Mouse (Mus musculus) limb, embryonic 14.5 days (tissue): ENCODE results near the gene Nod1. TPM values are rescaled to one million over a fixed set of nuclear protein-coding genes. Genes with fewer than 3 reads are reported as not detected.

ENCODE experiments used
- ATAC-seq: fragments of 200-750 bp; cut with Nextera tagmentation; 2 replicates; pipeline ENCODE4 v1.8.0; 2017; ENCODE audit warnings: low read depth, moderate number of reproducible peaks, moderate TSS enrichment; ENCODE audit not compliant: low FRiP score
- DNase-seq: peaks from one replicate; pipeline ENCODE4 v3.0.0-alpha.2; 2015; ENCODE audit warnings: low spot score
- H3K27ac ChIP-seq: fragments of 300-500 bp; sonication (generic); replicated peaks from 2 replicates; pipeline ENCODE4 v1.5.1; 2014; ENCODE audit warnings: low read depth, mild to moderate bottlenecking, low read length, moderate library complexity, mixed read lengths
- H3K27me3 ChIP-seq: fragments of 300-500 bp; sonication (generic); 2 replicates; pipeline ENCODE4 v1.6.1; 2014; ENCODE audit warnings: low read length, mixed read lengths; ENCODE audit not compliant: control insufficient read depth, insufficient read depth
- H3K36me3 ChIP-seq: fragments of 300-500 bp; sonication (generic); 2 replicates; pipeline ENCODE4 v1.6.1; 2014; ENCODE audit warnings: mild to moderate bottlenecking, low read length, moderate library complexity, mixed read lengths; ENCODE audit not compliant: control insufficient read depth, insufficient read depth
- H3K4me1 ChIP-seq: fragments of 300-500 bp; sonication (generic); 2 replicates; pipeline ENCODE4 v1.6.1; 2014; ENCODE audit warnings: antibody characterized with exemption, low read length, mixed read lengths; ENCODE audit not compliant: control insufficient read depth, insufficient read depth
- H3K4me2 ChIP-seq: fragments of 300-500 bp; sonication (generic); replicated peaks from 2 replicates; pipeline ENCODE4 v1.6.1; 2014; ENCODE audit warnings: low read depth, mild to moderate bottlenecking, low read length, moderate library complexity; ENCODE audit not compliant: severe bottlenecking
- H3K4me3 ChIP-seq: fragments of 300-500 bp; sonication (generic); replicated peaks from 2 replicates; pipeline ENCODE4 v1.5.1; 2014; ENCODE audit warnings: low read length
- H3K9ac ChIP-seq: fragments of 300-500 bp; sonication (generic); 2 replicates; pipeline ENCODE4 v1.6.1; 2014; ENCODE audit warnings: mild to moderate bottlenecking, low read depth, low read length, moderate library complexity; ENCODE audit not compliant: severe bottlenecking
- H3K9me3 ChIP-seq: fragments of 300-500 bp; sonication (generic); 2 replicates; pipeline ENCODE4 v1.6.1; 2016; ENCODE audit warnings: low read length; ENCODE audit not compliant: control insufficient read depth
- POLR2A ChIP-seq: fragments of 200-500 bp; IDR thresholded peaks from 2 replicates; pipeline ENCODE4 v1.8.0; 2012; ENCODE audit warnings: inconsistent platforms, mild to moderate bottlenecking, moderate library complexity, borderline replicate concordance; ENCODE audit not compliant: insufficient read depth, insufficient read length; ENCODE audit errors: extremely low read depth
- WGBS: fragments of 180-500 bp; shearing (Covaris S2); extraction: QIAGEN DNeasy Blood & Tissue Kit; methylation state at CpG from one replicate; pipeline ENCODE4 v1.1.7; 2014; 5-methylcytosine and 5-hydroxymethylcytosine counted together
- polyA plus RNA-seq, 2 experiments: library from polyadenylated mRNA; depleted of rRNA in 1 of 2; stranded (reverse) in 1 of 2; unstranded in 1 of 2; fragments of >200 nt; fragmentation: Nextera tagmentation in 1 of 2; extraction: Ambion mirVana in 1 of 2; gene quantifications; 2 replicates each; pipeline versions ENCODE4 v1.2.1 to v1.2.3; 2012 to 2014

Nod1 gene
- polyA plus RNA-seq, 2 experiments, result 7.4 to 13.1 TPM

- no peaks in the 10 kb centered on the region for H3K36me3 ChIP-seq
- H3K9ac ChIP-seq, result no peak overlapping the region
- no peaks in the 10 kb centered on the region for H3K9me3 ChIP-seq
- H3K4me1 ChIP-seq, result 0 out of 2 replicates have a peak, but pooled peaks cover 4% of the 10 kb centered on the region
- TF ChIP-seq POLR2A, result no peak
- H3K27ac ChIP-seq, result no peak overlapping the region
- no peak for ATAC-seq
- H3K27me3 ChIP-seq, result no peaks in the 10 kb centered on the region
- H3K4me3 ChIP-seq, result no peak overlapping the region
- 70% methylated on average over 1 of the region's 1 CpGs for WGBS
- no peak for DNase-seq
- H3K4me2 ChIP-seq, result no peak overlapping the region
Observed at GRCm38 (mm10) chr6:54975616-54976015, 3.2 kb upstream of the Nod1 start.

- Histone ChIP-seq H3K27ac (no peak overlapping the region), H3K4me3 (no peak overlapping the region), H3K9me3 (no peaks in the 10 kb centered on the region), H3K27me3 (no peaks in the 10 kb centered on the region), H3K9ac (no peak overlapping the region), H3K4me1 (0 out of 2 replicates have a peak, but pooled peaks cover 4% of the 10 kb centered on the region), H3K36me3 (no peaks in the 10 kb centered on the region), H3K4me2 (no peak overlapping the region)
- 66% methylated on average over 5 of the region's 5 CpGs for WGBS
- no peak for TF ChIP-seq POLR2A
- DNase-seq (no peak), ATAC-seq (no peak)
Observed at GRCm38 (mm10) chr6:54974501-54974900, 2.1 kb upstream of the Nod1 start.

GRCm38 (mm10) chr6:54972929-54973211 lies 458 bp upstream of the Nod1 start:
- ATAC-seq (no peak), DNase-seq (no peak)
- no peak for TF ChIP-seq POLR2A

GRCm38 (mm10) chr6:54971731-54972110 lies 691 bp downstream of the Nod1 start:
- DNase-seq (peak; percentile 6), ATAC-seq (peak; percentile 5; the same call in 1 of the 2 replicates)
- Histone ChIP-seq H3K9me3 (no peaks in the 10 kb centered on the region), H3K4me3 (peak overlapping the region; percentile 54), H3K36me3 (no peaks in the 10 kb centered on the region), H3K27ac (no peak overlapping the region), H3K9ac (peak overlapping the region; percentile 70), H3K4me2 (peak overlapping the region; percentile 70), H3K27me3 (no peaks in the 10 kb centered on the region), H3K4me1 (0 out of 2 replicates have a peak, but pooled peaks cover 4% of the 10 kb centered on the region)
- 12% methylated on average over 8 of the region's 8 CpGs for WGBS
- TF ChIP-seq POLR2A, result no peak

More at GRCm38 (mm10) chr6:54972929-54973211, 458 bp upstream of the Nod1 start:
- H3K27me3 ChIP-seq, result no peaks in the 10 kb centered on the region
- no peaks in the 10 kb centered on the region for H3K36me3 ChIP-seq
- 12% methylated on average over 5 of the region's 5 CpGs for WGBS
- H3K9ac ChIP-seq, result peak overlapping the region; percentile 26; the same call in 1 of the 2 replicates
- 0 out of 2 replicates have a peak, but pooled peaks cover 4% of the 10 kb centered on the region for H3K4me1 ChIP-seq
- H3K4me2 ChIP-seq, result peak overlapping the region; percentile 70
- H3K4me3 ChIP-seq, result peak overlapping the region; percentile 54
- no peaks in the 10 kb centered on the region for H3K9me3 ChIP-seq
- no peak overlapping the region for H3K27ac ChIP-seq

- Histone ChIP-seq H3K4me1 (0 out of 2 replicates have a peak, but pooled peaks cover 4% of the 10 kb centered on the region), H3K27ac (no peak overlapping the region), H3K4me2 (no peak overlapping the region), H3K4me3 (no peak overlapping the region), H3K9ac (no peak overlapping the region), H3K9me3 (no peaks in the 10 kb centered on the region), H3K36me3 (no peaks in the 10 kb centered on the region), H3K27me3 (no peaks in the 10 kb centered on the region)
- no peak for TF ChIP-seq POLR2A
- 76% methylated on average over 9 of the region's 9 CpGs for WGBS
- DNase-seq, result no peak
- no peak for ATAC-seq
Observed at GRCm38 (mm10) chr6:54970506-54970905, 1.9 kb downstream of the Nod1 start.

- ATAC-seq, result no peak
- DNase-seq, result no peak
- Histone ChIP-seq H3K27ac (no peak overlapping the region), H3K4me1 (0 out of 2 replicates have a peak, but pooled peaks cover 4% of the 10 kb centered on the region), H3K9ac (no peak overlapping the region), H3K9me3 (no peaks in the 10 kb centered on the region), H3K4me2 (no peak overlapping the region), H3K4me3 (no peak overlapping the region), H3K27me3 (no peaks in the 10 kb centered on the region), H3K36me3 (no peaks in the 10 kb centered on the region)
- WGBS, result 53% methylated on average over 2 of the region's 2 CpGs
- TF ChIP-seq POLR2A, result no peak
Observed at GRCm38 (mm10) chr6:54969801-54970200, 2.6 kb downstream of the Nod1 start.
